Mouse (Mus musculus) cortical plate, adult 2 months (tissue): ENCODE measurements around the gene Igsf6. TPM values are rescaled to one million over a fixed set of nuclear protein-coding genes. Genes with fewer than 3 reads are reported as not detected.
A peak's percentile ranks its signal among the peaks of the same experiment; 100 is the strongest.

Source experiments
- H3K27ac ChIP-seq: fragments of 200-500 bp; 2 replicates; pipeline ENCODE4 v1.5.1; 2012; ENCODE audit warnings: low read length, control low read depth, inconsistent platforms; ENCODE audit not compliant: insufficient read depth
- H3K4me1 ChIP-seq: fragments of 200-500 bp; 2 replicates; pipeline ENCODE4 v1.6.1; 2011; ENCODE audit warnings: low read length; ENCODE audit not compliant: control insufficient read depth, insufficient read depth
- H3K4me3 ChIP-seq: fragments of 200-500 bp; 2 replicates; pipeline ENCODE4 v1.5.1; 2011; ENCODE audit warnings: mild to moderate bottlenecking, low read length, control low read depth; ENCODE audit not compliant: insufficient read depth
- CTCF ChIP-seq: fragments of 200-500 bp; IDR thresholded peaks from 2 replicates; pipeline ENCODE4 v1.5.1; 2011; ENCODE audit warnings: mild to moderate bottlenecking, control low read depth, low read length; ENCODE audit not compliant: insufficient read depth; ENCODE audit errors: extremely low read depth
- POLR2A ChIP-seq: fragments of 200-500 bp; IDR thresholded peaks from 2 replicates; pipeline ENCODE4 v1.6.1; 2011; ENCODE audit warnings: mild to moderate bottlenecking, low read length, control low read depth; ENCODE audit not compliant: insufficient read depth; ENCODE audit errors: extremely low read depth
- polyA plus RNA-seq: library from polyadenylated mRNA; depleted of rRNA; stranded (reverse); fragments of >200 nt; gene quantifications from 2 replicates; pipeline ENCODE4 v1.2.3, GENCODE M21; 2012

Gene Igsf6
- polyA plus RNA-seq, 1 experiment: 0.35 TPM

GRCm38 (mm10) chr7:121064309-121064708 lies 10.1 kb downstream of the Igsf6 start:
- peak; percentile 62; the same call in 1 of the 2 replicates for TF ChIP-seq CTCF
- TF ChIP-seq POLR2A: no peak
- Histone ChIP-seq H3K4me3 (no peak overlapping the region), H3K4me1 (no peaks in the 10 kb centered on the region), H3K27ac (no peak overlapping the region)

GRCm38 (mm10) chr7:121059477-121060218 lies 14.7 kb downstream of the Igsf6 start:
- TF ChIP-seq CTCF (no peak), POLR2A (no peak)
- H3K27ac ChIP-seq: no peak overlapping the region
- H3K4me3 ChIP-seq: no peak overlapping the region
- no peaks in the 10 kb centered on the region for H3K4me1 ChIP-seq

- Histone ChIP-seq H3K27ac (no peak overlapping the region), H3K4me1 (no peaks in the 10 kb centered on the region; the same call in 1 of the 2 replicates), H3K4me3 (no peak overlapping the region)
- TF ChIP-seq CTCF: no peak
- TF ChIP-seq POLR2A: no peak
Measured at GRCm38 (mm10) chr7:121053071-121053470, 21.3 kb downstream of the Igsf6 start.

GRCm38 (mm10) chr7:121047624-121048023 lies 26.7 kb downstream of the Igsf6 start:
- Histone ChIP-seq H3K4me3 (no peak overlapping the region), H3K4me1 (no peaks in the 10 kb centered on the region; the same call in 1 of the 2 replicates), H3K27ac (no peak overlapping the region)
- TF ChIP-seq POLR2A: no peak
- no peak for TF ChIP-seq CTCF

GRCm38 (mm10) chr7:121045671-121046453 lies 28.5 kb downstream of the Igsf6 start:
- Histone ChIP-seq H3K27ac (no peak overlapping the region), H3K4me3 (no peak overlapping the region), H3K4me1 (no peaks in the 10 kb centered on the region; the same call in 1 of the 2 replicates)
- TF ChIP-seq CTCF (no peak), POLR2A (no peak)

GRCm38 (mm10) chr7:121044251-121044650 lies 30.1 kb downstream of the Igsf6 start:
- H3K27ac ChIP-seq: no peak overlapping the region
- TF ChIP-seq POLR2A: no peak
- TF ChIP-seq CTCF: no peak
- H3K4me1 ChIP-seq: no peaks in the 10 kb centered on the region; the same call in 1 of the 2 replicates
- no peak overlapping the region for H3K4me3 ChIP-seq

- H3K27ac ChIP-seq: no peak overlapping the region
- no peaks in the 10 kb centered on the region; the same call in 1 of the 2 replicates for H3K4me1 ChIP-seq
- TF ChIP-seq CTCF: no peak
- no peak for TF ChIP-seq POLR2A
- no peak overlapping the region for H3K4me3 ChIP-seq
Measured at GRCm38 (mm10) chr7:121043510-121043909, 30.9 kb downstream of the Igsf6 start.

- Histone ChIP-seq H3K4me1 (no peaks in the 10 kb centered on the region; the same call in 1 of the 2 replicates), H3K4me3 (no peak overlapping the region), H3K27ac (no peak overlapping the region)
- TF ChIP-seq CTCF: no peak
- TF ChIP-seq POLR2A: no peak
Measured at GRCm38 (mm10) chr7:121043004-121043403, 31.4 kb downstream of the Igsf6 start.

- no peak overlapping the region for H3K4me3 ChIP-seq
- no peak overlapping the region for H3K27ac ChIP-seq
- no peaks in the 10 kb centered on the region; the same call in 1 of the 2 replicates for H3K4me1 ChIP-seq
- TF ChIP-seq POLR2A (no peak), CTCF (no peak)
Measured at GRCm38 (mm10) chr7:121041989-121042388, 32.4 kb downstream of the Igsf6 start.

- no peak for TF ChIP-seq POLR2A
- no peak for TF ChIP-seq CTCF
- peaks cover 1% of the 10 kb centered on the region; the same call in 1 of the 2 replicates for H3K4me1 ChIP-seq
- no peak overlapping the region for H3K4me3 ChIP-seq
- H3K27ac ChIP-seq: no peak overlapping the region
Measured at GRCm38 (mm10) chr7:121040595-121040994, 33.8 kb downstream of the Igsf6 start.
